Mouse (Mus musculus) liver, adult 2 months (tissue): ENCODE data around the gene Pard3.

Experiments used
- CTCF ChIP-seq: fragments of 200-500 bp; IDR thresholded peaks from 2 replicates; pipeline ENCODE4 v1.5.1; 2011; ENCODE audit warnings: low read depth, low read length, control low read depth
- POLR2A ChIP-seq: fragments of 200-500 bp; IDR thresholded peaks from 2 replicates; pipeline ENCODE4 v1.6.1; 2011; ENCODE audit warnings: low read length, control low read depth; ENCODE audit not compliant: insufficient read depth; ENCODE audit errors: extremely low read depth

DNA sequence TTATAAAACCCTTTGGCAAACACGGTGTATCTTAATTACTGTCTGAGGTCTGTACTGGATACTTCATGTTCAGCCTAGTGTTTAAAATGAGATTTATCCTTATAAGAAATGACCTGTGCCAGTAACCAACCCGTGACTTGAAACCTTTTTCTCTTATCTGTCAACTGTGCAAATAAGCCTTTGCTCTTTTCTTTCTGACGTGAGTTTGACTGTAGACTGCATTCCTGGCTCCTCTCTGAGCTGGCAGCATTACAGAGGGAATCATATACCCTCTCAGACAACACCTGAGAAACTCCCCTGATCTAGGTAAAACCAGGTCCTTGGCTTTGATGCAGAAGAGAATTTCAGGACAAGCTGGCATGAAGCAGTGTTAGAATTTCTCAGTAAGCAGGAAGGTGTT is 394.2 kb downstream of the Pard3 start:
- TF ChIP-seq CTCF (no peak), POLR2A (no peak)
